Mouse (Mus musculus) kidney, embryonic 14.5 days (tissue): ENCODE results near the gene Mtap. TPM values are rescaled to one million over a fixed set of nuclear protein-coding genes. Genes with fewer than 3 reads are reported as not detected.

ENCODE experiments used
- ATAC-seq: fragments of 200-750 bp; cut with Nextera tagmentation; 2 replicates; pipeline ENCODE4 v1.8.0; 2017; ENCODE audit warnings: moderate number of reproducible peaks, mild to moderate bottlenecking, moderate TSS enrichment, moderate library complexity; ENCODE audit not compliant: low FRiP score, low TSS enrichment
- H3K27ac ChIP-seq: fragments of 300-500 bp; sonication (generic); 2 replicates; pipeline ENCODE4 v1.5.1; 2014; ENCODE audit warnings: low read depth, mild to moderate bottlenecking, low read length, moderate library complexity, mixed read lengths
- H3K27me3 ChIP-seq: fragments of 300-500 bp; sonication (generic); 2 replicates; pipeline ENCODE4 v1.6.1; 2014; ENCODE audit warnings: mild to moderate bottlenecking, low read length; ENCODE audit not compliant: control insufficient read depth, insufficient read depth
- H3K36me3 ChIP-seq: fragments of 300-500 bp; sonication (generic); 2 replicates; pipeline ENCODE4 v1.6.1; 2014; ENCODE audit warnings: low read length, mixed read lengths; ENCODE audit not compliant: control insufficient read depth, insufficient read depth
- H3K4me1 ChIP-seq: fragments of 300-500 bp; sonication (generic); 2 replicates; pipeline ENCODE4 v1.6.1; 2014; ENCODE audit warnings: low read length, mixed read lengths; ENCODE audit not compliant: control insufficient read depth, insufficient read depth
- H3K4me2 ChIP-seq: fragments of 300-500 bp; sonication (generic); replicated peaks from 2 replicates; pipeline ENCODE4 v1.6.1; 2014; ENCODE audit warnings: low read depth, mild to moderate bottlenecking, low read length
- H3K4me3 ChIP-seq: fragments of 300-500 bp; sonication (generic); 2 replicates; pipeline ENCODE4 v1.5.1; 2014; ENCODE audit warnings: mild to moderate bottlenecking, low read length
- H3K9ac ChIP-seq: fragments of 300-500 bp; sonication (generic); 2 replicates; pipeline ENCODE4 v1.6.1; 2014; ENCODE audit warnings: low read depth, mild to moderate bottlenecking, low read length, moderate library complexity
- H3K9me3 ChIP-seq: fragments of 300-500 bp; sonication (generic); 2 replicates; pipeline ENCODE4 v1.6.1; 2016; ENCODE audit warnings: low read length; ENCODE audit not compliant: control insufficient read depth
- WGBS: fragments of 180-500 bp; shearing (Covaris S2); extraction: QIAGEN DNeasy Blood & Tissue Kit; methylation state at CpG from one replicate; pipeline ENCODE4 v1.1.7; 2014; 5-methylcytosine and 5-hydroxymethylcytosine counted together
- polyA plus RNA-seq: library from polyadenylated mRNA; unstranded; fragments of >200 nt; fragmentation: Nextera tagmentation; extraction: Ambion mirVana; gene quantifications from 2 replicates; pipeline ENCODE4 v1.2.1, GENCODE M21; 2014

Mtap gene
- polyA plus RNA-seq, 1 experiment from 2014 or later = 91.2 TPM

- no peak overlapping the region for H3K9ac ChIP-seq
- H3K4me1 ChIP-seq = 0 out of 2 replicates have a peak, but pooled peaks cover 4% of the 10 kb centered on the region
- 25% methylated on average over 20 of the region's 20 CpGs for WGBS
- peak overlapping the region; percentile 21; the same call in 1 of the 2 replicates for H3K4me2 ChIP-seq
- ATAC-seq = peak; percentile 80
- H3K27me3 ChIP-seq = 0 out of 2 replicates have a peak, but pooled peaks cover 2% of the 10 kb centered on the region
- no peak overlapping the region for H3K4me3 ChIP-seq
- H3K36me3 ChIP-seq = no peaks in the 10 kb centered on the region
- H3K9me3 ChIP-seq = no peaks in the 10 kb centered on the region
- H3K27ac ChIP-seq = no peak overlapping the region
These were observed 8.6 kb upstream of the Mtap start for GRCm38 (mm10) chr4:89128080-89128936.

DNA sequence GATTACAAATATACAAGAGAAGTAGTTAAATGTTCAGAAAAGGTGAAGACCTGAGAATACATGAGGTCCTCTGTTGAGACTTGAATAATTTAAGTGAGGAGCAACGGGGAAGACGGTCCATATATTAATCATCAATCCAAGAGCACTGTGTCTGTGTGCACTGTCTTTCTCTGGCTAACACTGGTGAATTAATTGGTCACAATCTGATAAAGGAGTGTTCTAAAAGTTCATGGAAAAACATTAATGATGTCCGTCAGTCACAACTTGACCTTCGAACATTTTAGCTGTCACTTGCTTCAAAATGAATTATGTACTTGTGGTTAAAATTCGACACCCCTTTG lies 8.0 kb upstream of the Mtap start:
- no peak for ATAC-seq
- Histone ChIP-seq H3K27me3 (0 out of 2 replicates have a peak, but pooled peaks cover 2% of the 10 kb centered on the region), H3K27ac (no peak overlapping the region), H3K4me2 (no peak overlapping the region), H3K4me1 (0 out of 2 replicates have a peak, but pooled peaks cover 4% of the 10 kb centered on the region), H3K36me3 (no peaks in the 10 kb centered on the region), H3K4me3 (no peak overlapping the region), H3K9ac (no peak overlapping the region), H3K9me3 (no peaks in the 10 kb centered on the region)
- WGBS = 62% methylated on average over 5 of the region's 5 CpGs

- 0 out of 2 replicates have a peak, but pooled peaks cover 2% of the 10 kb centered on the region for H3K27me3 ChIP-seq
- peak; percentile 48 for ATAC-seq
- no peak overlapping the region for H3K4me3 ChIP-seq
- H3K36me3 ChIP-seq = no peaks in the 10 kb centered on the region
- no peak overlapping the region for H3K9ac ChIP-seq
- no peaks in the 10 kb centered on the region for H3K9me3 ChIP-seq
- H3K4me2 ChIP-seq = no peak overlapping the region
- 7% methylated on average over 5 of the region's 5 CpGs for WGBS
- 0 out of 2 replicates have a peak, but pooled peaks cover 4% of the 10 kb centered on the region for H3K4me1 ChIP-seq
- H3K27ac ChIP-seq = no peak overlapping the region
These were observed 7.5 kb upstream of the Mtap start for GRCm38 (mm10) chr4:89129311-89129913.

DNA sequence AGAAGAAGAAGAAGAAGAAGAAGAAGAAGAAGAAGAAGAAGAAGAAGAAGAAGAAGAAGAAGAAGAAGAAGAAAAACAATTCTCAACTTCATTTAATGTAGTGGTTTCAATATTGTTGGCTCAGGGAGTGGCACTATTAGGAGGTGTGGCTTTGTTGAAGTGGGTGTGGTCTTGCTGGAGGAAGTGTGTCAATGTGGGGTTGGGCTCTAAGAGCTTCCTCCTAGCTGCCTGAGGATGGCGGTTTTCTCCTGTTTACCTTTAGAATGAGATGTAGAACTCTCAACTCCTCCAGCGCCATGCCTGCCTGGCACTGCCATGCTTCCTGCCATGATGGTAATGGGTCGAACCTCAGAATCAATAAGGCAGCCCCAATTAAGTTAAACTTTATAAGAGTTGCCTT lies 5.1 kb upstream of the Mtap start:
- Histone ChIP-seq H3K27ac (no peak overlapping the region), H3K4me3 (no peak overlapping the region), H3K36me3 (no peaks in the 10 kb centered on the region), H3K4me2 (no peak overlapping the region), H3K27me3 (no peaks in the 10 kb centered on the region), H3K9me3 (no peaks in the 10 kb centered on the region), H3K9ac (no peak overlapping the region), H3K4me1 (0 out of 2 replicates have a peak, but pooled peaks cover 4% of the 10 kb centered on the region)
- WGBS = 76% methylated on average over 3 of the region's 3 CpGs
- ATAC-seq = no peak

GRCm38 (mm10) chr4:89136356-89136755 lies 566 bp upstream of the Mtap start:
- H3K27me3 ChIP-seq = no peaks in the 10 kb centered on the region
- WGBS = 25% methylated on average over 3 of the region's 3 CpGs
- H3K4me2 ChIP-seq = peak overlapping the region; percentile 78; the same call in 1 of the 2 replicates
- H3K4me1 ChIP-seq = peaks cover 11% of the 10 kb centered on the region; the same call in 1 of the 2 replicates
- H3K27ac ChIP-seq = no peak overlapping the region
- H3K9ac ChIP-seq = no peak overlapping the region
- no peaks in the 10 kb centered on the region for H3K36me3 ChIP-seq
- H3K9me3 ChIP-seq = no peaks in the 10 kb centered on the region
- ATAC-seq = no peak
- no peak overlapping the region for H3K4me3 ChIP-seq

- Histone ChIP-seq H3K27me3 (no peaks in the 10 kb centered on the region), H3K4me2 (peak overlapping the region; percentile 78), H3K36me3 (no peaks in the 10 kb centered on the region), H3K27ac (peak overlapping the region; percentile 81), H3K4me1 (peaks cover 11% of the 10 kb centered on the region; the same call in 1 of the 2 replicates), H3K9me3 (no peaks in the 10 kb centered on the region), H3K4me3 (peak overlapping the region; percentile 79), H3K9ac (peak overlapping the region; percentile 92)
- ATAC-seq = peak; percentile 84
- WGBS = under 1% methylated on average over 35 of the region's 36 CpGs
These were observed 829 bp downstream of the Mtap start for GRCm38 (mm10) chr4:89137542-89138360.

DNA sequence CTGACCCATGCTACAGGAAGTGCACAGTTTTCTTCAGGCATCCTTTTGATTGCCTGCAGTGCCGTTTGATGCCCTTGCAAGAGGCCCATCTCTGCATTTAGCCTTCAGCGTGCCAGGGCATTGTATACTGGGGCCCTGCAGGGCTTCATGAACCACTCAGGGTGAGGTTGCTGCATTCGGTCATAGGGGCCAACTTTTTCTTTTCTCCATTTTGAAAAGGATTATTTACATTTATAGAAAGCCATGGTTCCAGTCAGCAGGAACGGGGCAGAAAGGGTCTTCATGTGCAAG lies 1.4 kb downstream of the Mtap start:
- no peak overlapping the region for H3K27ac ChIP-seq
- WGBS = 17% methylated on average over 4 of the region's 4 CpGs
- H3K9me3 ChIP-seq = no peaks in the 10 kb centered on the region
- peak overlapping the region; percentile 92; the same call in 1 of the 2 replicates for H3K9ac ChIP-seq
- H3K4me1 ChIP-seq = peaks cover 11% of the 10 kb centered on the region; the same call in 1 of the 2 replicates
- H3K27me3 ChIP-seq = no peaks in the 10 kb centered on the region
- ATAC-seq = no peak
- no peaks in the 10 kb centered on the region for H3K36me3 ChIP-seq
- peak overlapping the region; percentile 79 for H3K4me3 ChIP-seq
- H3K4me2 ChIP-seq = peak overlapping the region; percentile 78

DNA sequence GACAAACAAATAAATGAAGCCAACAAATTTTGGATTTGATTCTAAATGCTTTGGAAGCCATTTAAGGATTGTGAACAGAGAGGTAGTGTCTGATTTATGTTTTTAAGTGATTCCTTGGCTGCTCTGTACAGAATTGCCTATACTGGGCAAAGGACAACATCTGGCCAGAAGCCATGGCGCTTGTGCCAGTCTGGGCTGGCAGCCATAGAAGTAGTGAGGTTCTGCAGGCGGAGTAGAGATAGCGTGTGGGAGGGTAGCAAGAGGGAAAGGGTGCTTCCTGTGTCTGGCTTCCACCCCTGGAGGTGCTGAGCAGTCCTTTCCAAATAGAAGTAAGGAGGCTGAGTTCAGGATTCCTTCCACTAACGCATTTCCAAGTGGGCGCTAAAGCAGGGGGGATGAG lies 3.9 kb downstream of the Mtap start:
- Histone ChIP-seq H3K4me1 (peaks cover 11% of the 10 kb centered on the region; the same call in 1 of the 2 replicates), H3K9ac (no peak overlapping the region), H3K9me3 (no peaks in the 10 kb centered on the region), H3K4me3 (no peak overlapping the region), H3K27me3 (no peaks in the 10 kb centered on the region), H3K4me2 (no peak overlapping the region), H3K27ac (no peak overlapping the region), H3K36me3 (0 out of 2 replicates have a peak, but pooled peaks cover 2% of the 10 kb centered on the region)
- 68% methylated on average over 5 of the region's 5 CpGs for WGBS
- no peak for ATAC-seq
